Mouse (Mus musculus): ENCODE data around the gene Dcx.
A peak's percentile ranks its signal among the peaks of the same experiment; 100 is the strongest.

Gene Dcx

DNA sequence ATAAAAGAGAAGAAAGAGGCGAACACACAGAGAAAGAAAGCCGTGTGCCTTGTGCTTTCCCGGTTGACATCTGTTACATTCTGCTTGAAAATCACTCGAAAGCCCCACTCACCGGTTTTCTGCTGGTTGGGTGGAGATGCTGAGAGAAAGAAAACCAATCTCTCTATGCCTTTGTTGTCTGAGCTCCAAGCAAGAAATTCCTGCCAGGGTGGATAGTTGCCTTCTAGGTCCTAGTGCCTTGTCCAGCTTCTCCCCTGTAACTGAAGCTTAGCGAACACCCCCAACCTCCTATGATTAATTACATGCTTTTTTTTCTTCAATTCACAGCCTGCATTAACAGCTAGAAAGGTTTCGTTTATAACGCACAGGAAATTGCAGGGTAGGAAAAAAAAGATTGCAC lies at the start of gene Dcx:
Gene Dcx, minus strand, starts transcription at position 354 of the 400 bp plus-strand sequence.
- DNase-seq (ENCODE audit: low read depth, low spot score), result no peak

DNA sequence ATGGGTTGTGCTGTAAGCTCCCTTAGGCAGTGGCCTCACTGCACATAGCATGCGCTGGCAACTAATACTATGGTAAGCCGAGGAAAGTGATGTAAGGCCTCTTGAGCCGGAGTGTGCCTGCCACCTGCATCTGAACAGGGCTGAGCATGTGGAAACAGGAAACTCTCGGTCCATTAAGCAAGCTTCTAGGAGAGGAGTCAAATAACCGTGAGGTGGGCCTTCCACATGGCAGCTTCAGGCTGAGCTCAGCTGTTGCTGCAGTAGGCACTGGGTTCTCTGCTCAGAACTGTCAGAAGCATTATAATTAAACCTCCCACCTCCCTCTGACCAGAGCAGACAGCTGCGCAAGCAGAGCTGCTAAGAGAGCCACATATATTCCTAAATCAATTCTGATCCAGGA lies 33.1 kb upstream of the Dcx start:
- DNase-seq (ENCODE audit: low read depth, low spot score), result no peak

DNA sequence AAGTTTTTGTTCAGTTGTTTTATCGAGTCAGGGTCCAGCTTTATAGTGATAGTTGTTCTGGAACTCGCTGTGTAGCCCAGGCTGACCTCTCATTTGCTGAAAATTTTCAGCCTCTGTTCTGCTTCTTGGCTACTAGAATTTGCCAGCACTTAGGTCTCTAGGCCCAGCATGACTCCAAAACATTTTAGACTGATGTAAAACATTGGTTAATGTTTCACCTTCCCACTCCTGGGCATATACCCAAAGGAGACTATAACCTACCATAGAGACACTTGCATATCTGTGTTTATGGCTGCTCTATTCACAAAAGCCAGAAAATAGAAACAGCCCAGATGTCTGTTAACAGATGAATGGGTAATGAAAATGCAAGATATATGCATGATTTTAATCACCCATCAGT lies 560 bp upstream of the Dcx start:
- DNase-seq (ENCODE audit: low read depth, low spot score), result no peak

DNA sequence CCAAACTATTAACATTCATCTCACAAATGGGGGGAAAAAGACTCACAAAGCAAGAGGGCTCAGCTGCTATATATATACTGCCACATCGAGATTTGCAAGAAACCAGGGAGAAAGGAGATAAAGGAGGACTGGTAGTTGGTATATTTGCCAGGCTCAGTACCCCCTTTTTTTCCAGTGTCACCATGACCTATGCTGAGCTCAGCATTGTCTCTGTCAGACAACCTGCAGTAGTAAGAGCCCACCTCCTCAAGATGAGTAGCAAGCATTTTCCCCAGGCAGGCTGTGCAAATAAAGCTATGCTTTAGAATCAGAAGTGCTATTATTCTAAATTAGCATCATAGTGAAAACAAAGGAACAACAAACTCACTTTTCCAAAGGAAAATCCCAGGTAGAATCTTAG lies 581 bp downstream of the Dcx start:
- DNase-seq (ENCODE audit: low read depth, low spot score), result no peak

DNA sequence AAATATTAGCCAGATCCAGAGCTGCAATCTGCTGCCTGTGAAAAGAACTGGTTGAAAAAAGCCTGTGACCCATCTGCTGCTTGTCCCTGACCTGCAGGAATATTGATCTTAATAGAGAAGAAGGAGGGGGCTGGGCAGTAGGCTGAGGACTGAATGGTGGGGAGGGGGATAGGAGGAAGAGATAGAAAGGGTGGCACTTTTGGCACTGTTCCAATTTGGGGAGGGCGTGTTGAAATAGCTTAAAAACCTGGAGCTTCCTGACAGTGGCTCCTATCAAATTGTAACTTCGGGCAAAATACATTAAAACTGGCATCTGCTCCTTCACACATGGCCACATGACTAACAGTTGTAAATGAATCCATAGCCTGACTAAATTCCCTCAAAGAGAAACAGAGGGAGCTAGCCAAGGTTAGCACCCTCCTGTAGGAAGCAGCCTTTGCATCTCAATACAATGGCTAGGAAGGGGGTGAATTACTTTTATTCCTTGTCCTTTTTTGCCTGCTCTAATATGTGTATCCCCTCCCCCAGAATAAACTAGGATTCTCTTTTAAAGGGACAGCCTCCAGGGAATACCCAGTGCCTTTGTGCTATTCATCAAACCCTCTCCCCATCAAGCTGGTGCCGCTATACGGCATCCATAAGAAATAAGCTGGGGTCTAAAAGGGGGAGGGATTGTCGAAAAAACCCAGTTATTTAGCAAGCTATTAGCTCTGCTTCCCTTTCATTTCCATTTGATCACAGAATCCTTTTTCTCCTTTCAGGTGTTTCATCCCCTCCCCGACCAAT lies 1.5 kb downstream of the Dcx start:
- DNase-seq (ENCODE audit: low read depth, low spot score), result no peak

DNA sequence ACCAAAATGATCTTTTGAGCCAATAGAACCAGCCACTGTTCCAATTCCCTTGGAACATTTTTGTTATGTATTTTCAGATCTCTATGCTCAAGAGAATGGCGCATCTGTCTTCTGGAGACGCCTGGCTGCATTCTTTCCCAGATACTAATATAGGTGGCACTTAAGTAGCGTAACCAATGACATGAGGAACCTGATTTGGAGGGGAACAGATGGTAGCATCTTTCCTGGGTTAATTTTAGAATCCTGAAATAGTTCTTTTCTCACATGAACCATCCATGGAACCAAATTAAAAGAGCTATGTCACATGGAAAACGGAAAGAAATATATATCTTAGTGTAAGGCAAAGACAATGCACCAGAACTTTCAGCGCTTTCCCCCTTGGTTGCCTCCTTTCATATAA lies 11.0 kb downstream of the Dcx start:
- DNase-seq (ENCODE audit: low read depth, low spot score), result no peak

DNA sequence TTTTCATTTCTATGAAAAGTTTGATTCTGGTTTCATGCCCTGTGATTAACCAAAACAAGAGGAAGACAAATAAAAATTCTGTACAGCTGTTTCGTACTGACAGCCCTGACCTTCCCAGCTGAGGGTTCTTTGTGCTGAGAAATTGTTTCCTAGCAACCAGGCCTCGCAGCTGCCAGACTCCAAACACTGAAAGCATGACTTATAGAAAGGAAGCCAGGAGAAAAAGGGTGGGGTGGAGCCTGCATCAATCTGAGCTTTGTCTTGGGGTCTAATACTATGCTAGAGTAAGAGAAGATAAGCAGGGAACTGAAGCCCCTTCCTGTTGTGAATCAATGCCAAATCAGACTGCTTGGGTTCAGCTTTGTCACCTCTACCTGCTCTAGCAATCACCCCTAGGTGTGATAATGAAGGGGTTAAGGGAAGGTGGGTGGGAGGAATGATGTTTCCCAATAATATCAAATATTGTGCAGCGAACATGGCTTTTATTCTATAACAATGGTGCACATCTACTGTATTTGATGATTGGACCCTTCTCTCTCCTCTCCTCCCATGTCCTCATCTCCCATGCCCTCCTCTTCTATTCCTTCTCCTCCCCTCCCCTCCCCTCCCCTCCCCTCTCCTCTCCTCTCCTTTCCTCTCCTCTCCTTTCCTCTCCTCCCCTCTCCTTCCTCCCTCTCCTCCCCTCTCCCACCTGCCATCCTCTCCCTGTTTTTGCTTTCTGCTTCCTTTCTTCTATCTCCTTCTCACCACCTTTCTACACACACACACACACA lies 26.2 kb downstream of the Dcx start:
- DNase-seq (ENCODE audit: low read depth, low spot score), result no peak

DNA sequence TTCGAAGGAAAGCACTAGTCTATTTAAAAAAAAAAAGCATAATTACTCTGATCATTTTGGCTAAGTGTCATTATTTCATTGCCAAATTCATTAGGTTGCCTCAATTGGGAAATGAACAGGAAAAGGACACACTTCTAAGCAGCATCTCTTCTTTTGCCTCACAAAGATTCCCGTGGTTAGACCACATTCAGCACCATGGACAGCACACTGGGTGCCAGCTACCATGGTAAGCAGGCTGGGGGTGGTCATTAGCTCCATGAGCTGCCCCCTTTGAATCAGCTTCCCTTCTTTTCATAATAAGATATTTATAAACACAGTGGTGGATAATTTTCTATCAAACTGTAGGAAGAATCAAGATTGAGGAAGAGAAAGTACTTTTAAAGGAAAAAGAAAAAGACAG lies 28.4 kb downstream of the Dcx start:
- DNase-seq (ENCODE audit: low read depth, low spot score), result no peak

DNA sequence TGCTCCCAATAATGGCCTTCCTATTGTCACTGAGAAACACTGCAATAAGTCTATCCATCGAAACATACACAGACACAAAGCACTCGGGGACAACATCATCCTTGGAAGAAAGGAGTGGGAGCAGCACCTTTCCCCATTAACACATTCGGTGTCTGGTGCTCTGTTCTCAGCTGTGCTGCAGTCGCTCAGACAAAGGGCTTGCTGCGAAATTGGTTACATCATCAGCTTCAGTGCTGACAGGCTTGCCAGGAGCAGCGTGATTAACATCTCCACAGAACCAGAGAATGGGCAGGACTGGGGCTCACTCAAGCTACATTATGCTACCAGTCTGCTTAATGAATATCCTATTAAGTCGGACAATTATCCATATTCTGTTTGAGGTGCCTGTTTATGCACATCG lies 30.8 kb downstream of the Dcx start:
- DNase-seq (ENCODE audit: low read depth, low spot score), result peak; percentile 58

DNA sequence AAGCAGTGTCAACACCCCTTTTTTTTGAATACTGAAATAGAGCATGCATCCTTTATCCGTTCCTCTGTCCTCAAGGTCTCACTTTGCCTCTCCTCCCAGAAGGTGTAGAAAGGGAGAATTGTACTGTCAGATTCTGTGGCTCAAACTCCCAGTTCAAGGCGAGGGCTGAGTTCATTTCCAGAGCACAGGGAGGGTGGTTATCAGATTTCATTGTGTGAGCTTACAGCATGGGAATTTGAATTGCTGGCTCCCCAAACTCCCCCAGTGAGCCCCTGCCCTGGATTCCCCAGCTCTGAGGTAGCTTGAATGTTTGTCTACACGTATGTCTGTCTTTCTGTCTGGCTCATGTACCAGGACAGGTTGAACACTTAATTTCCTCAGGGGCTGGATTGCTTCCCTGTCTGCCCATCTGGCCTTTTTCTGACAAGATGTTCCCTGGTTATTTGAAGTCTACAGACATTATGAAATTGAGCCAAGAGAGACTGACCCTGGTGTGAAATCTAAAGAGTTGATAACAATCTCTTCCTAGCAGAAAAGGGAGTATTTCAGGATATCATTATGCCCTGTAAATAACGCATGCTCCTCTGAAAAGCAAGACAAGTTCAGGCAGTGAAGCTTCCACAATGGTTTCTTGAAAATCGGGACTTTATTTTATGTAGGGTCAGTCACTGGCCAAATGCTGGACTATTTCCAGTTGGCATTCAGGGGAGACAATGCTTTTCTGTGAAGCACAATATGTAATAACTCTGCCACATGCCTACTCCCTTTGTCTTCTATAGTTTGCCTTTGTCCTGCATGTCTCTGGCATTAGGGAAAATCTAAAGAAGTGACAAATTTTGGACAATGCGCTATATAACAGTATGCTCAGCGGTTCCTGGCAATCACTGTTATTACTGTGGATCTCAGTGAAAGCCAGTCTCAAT lies 35.5 kb downstream of the Dcx start:
- DNase-seq (ENCODE audit: low read depth, low spot score), result no peak

DNA sequence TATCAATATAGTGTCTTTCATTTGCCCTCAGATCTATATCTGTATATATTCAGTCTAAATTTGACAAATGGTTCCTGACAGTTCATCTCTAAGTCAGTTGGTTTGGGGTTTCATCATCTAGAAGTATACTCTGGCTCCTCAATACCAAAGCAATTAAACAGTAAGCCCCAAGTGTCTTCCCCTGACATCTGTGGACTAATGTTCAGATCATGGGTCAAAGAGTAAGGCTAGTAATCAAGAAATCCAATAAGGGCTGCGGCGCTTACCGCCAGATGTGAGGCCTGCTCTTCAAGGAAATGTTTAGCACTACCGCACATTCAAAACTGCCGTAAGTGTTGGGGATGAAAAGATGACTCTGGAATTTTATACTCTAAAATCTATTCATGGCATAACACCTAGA lies 36.2 kb downstream of the Dcx start:
- no peak for DNase-seq (ENCODE audit: low read depth, low spot score)

DNA sequence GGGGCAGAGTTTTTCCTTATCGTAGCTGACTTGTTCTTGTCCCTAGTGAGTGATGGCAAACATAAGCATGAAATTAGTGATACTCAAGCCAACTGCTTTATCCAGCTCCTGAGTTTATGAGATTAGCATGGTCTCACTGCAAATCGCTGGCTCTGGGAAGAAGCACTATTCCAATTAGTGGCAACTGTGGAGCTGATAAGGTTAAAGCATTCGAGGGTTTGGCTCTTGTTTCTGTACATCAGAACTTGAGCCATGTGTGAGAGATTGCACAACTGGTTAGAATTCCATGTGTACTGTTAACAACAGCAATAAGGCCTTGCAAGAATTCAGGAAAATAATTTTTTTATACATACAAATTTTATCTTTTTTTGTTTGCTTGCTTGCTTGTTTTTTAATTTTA lies 39.9 kb downstream of the Dcx start:
- DNase-seq (ENCODE audit: low read depth, low spot score), result no peak

DNA sequence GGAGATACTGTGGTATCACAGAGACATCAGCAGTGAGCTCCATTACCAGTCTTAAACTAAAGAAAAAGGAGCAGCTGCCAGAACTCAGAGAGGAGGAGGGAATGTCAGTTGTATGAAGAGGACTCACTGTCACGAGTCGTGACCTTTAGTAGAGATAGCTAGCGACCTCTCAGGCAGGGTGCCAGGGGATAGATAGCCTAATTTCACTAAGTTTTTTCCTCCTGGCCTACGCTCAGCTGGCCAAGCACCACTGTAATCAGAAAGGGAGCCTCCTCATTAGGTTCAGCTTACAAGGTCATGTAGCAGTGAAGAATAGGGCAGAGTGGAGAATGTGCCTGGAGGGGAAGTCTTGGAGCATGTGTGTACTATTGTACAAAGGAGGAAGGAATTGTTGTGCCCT lies 47.3 kb downstream of the Dcx start:
- DNase-seq (ENCODE audit: low read depth, low spot score), result no peak

DNA sequence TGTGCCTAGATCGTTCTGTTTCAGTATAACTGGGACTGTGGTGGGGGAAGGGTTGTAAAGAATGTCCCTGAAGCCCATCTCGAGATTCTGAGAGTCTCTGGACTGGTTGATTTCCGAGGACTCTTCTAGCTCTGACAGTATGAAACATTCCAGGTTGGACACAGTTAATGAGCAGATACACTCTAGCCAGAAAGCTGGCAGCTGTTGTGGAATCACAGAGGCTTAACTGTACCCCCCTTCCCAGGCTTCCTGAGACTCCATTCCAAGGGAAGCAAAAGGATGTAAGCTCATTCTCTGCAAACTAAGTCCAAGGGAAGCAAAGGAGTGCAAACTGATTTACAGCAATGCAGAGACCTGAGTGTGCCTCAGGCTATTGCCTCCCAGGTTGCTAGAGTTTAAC lies 48.2 kb downstream of the Dcx start:
- DNase-seq (ENCODE audit: low read depth, low spot score), result no peak

DNA sequence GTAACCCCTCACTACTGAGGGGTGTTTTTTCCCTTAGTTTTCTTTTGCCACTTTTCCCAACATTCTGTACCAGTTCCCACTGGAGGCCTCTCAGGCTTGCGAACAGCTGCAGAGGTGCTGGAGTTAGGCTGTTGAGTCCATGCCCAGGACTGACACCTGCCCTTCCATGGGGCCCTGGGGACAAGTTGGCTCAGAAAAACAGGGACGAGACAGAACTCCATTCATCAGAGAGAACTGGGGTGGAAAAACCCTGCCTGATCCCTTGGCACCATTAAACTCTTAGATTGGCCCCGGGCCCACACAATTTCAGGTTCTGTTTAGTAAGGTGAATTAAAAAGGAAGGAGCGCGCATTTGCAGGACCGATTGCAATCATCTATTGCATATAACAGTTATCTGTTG lies 48.8 kb downstream of the Dcx start:
- no peak for DNase-seq (ENCODE audit: low read depth, low spot score)

DNA sequence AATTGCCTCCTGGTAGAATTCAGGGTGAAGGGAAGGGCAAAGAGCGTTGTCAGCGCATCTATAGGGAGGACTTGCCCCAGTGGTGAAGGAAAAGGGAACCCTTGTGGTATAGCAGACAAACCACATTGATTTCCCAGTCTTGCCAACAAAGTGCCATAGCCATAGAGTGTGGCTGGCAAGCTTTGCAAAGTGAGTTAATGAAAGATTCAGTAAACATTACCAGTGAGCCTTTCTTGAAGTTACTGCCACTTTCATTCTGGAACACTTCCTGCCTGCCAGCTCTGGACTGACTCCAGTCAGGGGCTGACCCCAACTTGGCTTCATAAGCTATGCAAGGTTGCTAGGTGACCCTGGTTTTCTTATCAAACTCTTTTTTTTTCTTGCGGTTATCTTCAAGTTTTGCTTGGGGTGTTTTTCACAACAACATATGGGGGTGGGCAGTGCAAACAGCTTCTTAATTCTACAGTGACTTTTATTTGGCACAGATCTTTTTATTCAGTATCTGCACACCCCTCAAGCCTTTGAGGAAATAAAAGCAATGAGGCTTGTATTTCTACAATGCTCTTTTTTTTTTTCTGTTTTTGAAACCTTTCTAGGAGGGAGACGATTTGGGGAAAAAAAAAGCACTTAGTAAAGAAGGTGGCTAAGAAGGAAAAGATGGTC lies 51.2 kb downstream of the Dcx start:
- DNase-seq (ENCODE audit: low read depth, low spot score), result no peak

DNA sequence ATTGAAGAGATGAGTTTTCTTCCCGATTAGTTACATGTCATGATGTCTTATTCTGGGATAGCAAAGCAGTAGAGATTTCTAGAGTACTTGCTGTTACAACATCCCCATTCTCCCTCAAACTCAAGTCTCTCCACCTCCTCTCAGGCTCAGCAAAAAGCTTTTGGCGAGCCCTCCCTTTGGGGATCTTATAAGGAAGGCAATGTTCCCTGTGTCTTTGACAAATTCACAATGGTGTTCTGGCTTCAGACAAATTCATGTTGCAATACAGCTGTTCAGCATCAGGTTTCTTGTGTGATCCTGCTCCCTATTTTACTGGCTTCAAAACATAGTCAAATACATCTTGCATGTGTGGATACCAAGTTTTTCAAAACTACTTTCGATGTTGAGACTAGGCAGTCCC lies 53.5 kb downstream of the Dcx start:
- DNase-seq (ENCODE audit: low read depth, low spot score), result no peak

DNA sequence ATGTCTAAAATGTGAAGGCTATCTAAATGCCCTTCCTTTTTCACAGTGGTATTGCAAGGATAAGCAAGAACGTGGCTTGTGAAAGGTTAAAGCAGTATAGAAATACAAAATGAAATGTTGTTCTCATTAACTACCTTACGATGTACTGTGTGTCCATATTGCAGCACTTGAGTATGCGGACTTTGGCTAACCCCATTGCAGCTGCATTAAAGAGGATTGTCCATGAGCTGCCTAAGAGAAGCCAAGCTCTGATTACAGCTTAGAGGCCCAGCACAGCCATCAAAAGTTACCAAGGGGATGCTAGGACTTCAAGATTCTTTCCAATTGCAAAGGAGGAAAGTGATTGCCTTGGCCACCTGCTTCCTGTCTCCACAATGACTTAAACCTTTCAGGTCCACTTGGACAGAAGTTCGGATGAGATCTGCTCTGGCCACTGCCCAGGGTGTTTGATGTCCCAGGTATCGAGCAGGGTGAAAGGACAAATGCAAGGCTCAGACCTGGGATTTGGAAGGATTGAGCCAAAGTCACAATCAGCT lies 65.9 kb downstream of the Dcx start:
- DNase-seq (ENCODE audit: low read depth, low spot score), result no peak

DNA sequence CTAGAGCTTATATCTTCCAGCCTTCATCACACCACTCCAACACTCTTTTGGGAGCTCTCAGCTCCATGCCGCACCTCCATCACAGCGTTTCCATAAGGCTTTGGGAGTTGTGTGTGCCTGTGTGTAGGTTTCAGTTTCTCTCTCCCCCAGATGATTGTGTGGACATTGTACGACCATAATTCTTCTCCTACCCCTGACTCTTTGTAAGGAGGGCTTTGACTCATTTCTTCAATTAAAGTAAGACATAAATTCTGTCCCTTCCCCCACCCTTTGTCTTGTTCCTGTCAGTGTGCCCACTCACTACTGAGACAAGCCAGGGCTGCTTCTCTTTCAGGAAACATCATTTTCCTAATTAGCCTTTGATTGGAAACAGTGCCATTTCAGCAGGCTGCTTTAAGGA lies 81.8 kb downstream of the Dcx start:
- DNase-seq (ENCODE audit: low read depth, low spot score), result no peak

DNA sequence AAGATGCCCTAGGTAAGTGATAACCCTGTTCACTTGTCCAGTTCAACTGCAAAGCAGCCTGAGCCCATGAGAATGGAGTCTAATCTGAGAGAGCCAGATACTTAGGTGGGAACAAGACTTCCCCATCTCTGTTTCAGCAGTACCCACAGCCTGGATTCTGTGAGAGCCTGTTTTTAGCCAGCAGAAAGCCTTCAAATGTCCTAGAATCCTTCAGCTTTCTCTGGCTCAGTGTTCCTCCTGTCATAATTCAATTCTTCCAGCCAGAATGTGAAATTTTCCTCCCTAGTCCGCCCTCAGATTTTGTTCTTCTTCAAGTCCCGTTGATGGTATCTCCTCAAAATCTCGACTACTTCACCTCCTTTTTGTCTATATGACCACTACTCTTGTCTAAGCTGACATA lies 83.1 kb downstream of the Dcx start:
- DNase-seq (ENCODE audit: low read depth, low spot score), result no peak

DNA sequence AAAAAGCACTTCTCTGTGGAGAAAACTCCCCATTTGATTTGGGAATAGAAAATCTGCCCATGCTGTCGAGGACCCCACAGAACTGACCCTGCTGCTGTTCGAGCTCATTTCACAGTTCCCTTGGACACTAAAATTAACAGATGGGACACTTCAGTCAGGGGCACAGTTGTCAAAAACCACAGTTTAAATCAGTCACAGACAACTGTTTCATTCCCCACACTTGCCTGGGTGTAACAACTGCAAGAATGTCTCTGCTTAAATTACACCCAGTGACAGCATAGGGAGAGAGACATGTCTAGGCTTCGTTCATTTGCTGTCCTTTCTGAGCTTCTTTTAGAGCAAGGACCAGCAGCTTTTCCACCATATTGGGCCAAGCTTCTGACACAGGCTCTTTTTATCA lies 86.5 kb downstream of the Dcx start:
- DNase-seq (ENCODE audit: low read depth, low spot score), result no peak
